Mouse (Mus musculus): ENCODE data around the gene Erf.

The Erf gene

DNA sequence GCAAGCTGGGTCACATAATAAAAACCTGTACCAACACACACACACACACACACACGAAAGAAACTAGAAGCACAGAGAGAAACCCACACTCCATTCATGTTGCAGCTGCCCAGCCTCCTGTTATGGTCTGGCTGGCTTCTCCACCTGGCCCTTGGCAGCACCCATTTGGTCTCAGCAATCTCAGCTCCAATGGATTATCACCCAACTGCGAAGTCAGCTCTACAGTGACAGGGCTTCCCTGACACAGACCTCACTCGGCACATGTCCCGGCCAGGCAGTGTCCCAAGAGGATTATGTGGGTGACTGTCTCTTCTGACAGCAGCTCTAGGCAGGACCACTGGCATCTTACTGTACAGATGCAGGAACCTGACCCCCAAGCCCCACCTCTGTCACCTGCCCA is 40.1 kb downstream of the Erf start:
- no peak for DNase-seq (ENCODE audit: low spot score in 2 of 2)

DNA sequence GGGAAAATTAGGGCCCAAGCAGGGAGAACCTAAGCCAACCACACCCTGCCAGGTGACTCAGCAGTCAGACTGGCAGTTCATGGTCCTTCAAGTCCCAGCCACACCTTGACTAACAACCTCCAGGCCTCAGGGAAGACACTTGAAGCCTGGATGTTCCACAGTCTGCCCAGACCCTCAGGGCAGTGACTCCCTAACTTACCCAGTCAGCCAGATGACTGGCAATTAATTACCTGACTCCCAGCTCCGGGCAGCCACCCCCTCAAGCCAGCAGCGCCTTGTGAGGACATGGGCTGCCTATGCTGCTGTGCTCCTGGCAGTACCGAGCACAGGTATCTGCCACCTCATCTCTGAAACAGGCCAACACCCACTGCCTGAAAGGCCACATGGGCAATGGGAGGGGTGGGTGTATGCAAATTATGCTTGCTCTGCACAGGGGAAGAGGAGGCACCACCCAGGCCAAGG is 41.4 kb downstream of the Erf start:
- DNase-seq (ENCODE audit: low spot score in 2 of 2), result peak; percentile 77 to 78

DNA sequence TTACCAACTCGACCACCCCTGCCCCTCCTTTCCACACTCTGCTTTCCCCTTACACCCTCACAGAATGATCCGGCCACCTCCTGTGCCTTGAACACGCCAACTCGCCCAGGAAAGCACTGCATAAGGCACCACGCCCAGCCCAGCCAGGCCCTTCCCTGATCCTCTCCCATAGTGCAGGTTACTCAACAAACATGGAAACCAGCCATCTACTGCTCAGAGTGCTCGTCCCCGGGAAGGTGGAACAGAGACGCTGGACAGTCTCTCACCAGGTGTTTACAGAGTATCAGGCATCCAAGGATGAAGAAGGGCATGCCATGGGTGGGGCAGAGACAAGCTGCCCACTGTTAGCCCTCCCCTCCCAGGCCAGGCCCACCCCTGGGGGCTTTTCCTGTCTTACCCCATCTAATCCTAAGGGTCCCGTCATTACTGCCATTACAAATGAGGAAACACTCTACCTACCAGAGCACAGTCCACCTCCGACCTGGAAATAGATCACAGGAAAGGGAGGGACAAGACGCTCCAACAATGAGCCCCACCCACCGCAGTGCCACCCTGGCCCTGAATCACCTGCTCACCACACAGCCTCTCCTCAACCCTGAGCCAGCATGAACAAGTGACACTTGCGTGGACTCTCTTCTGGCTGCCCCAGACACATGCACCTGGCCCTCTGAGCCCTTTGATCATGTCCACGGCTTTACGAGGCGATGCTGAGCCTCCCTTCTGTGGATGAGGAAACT is 44.3 kb downstream of the Erf start:
- DNase-seq (ENCODE audit: low spot score in 2 of 2), result peak in 1 of 2 experiments; percentile 27

DNA sequence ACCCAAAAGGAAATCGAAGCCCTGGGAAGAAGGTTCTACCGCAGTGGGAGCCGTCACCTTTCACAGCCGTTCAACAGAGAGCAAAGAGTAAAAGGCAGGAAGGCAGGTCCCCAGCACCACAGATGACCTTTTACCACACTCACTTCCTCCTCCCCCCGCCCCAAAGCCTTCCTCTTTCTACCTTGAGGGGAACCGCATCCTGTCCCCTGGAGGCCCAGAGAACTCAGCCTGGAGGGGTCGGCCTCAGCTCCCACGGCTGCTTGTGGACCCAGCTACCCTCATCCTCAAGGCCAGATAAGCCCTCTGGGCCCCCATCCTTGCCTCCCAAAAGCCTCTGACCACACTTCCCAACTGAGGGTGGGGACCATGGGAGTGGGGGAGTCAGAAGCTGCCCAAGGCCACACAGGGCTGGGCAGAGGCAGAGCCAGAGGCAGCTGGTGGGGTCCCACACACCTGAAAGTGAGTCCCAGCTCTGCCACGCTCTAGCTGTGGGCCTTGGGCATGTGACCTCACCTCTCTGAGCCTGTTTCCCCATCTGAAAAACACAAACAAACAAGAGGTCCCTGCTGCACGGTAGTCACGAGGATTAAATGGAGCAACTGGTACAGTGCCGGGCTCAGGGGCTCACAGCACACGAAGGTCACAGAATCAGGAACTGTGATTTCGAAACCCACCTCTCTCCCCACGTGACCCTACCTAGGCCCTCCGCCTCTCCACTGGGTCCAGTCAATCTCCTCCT is 45.0 kb downstream of the Erf start:
- DNase-seq (ENCODE audit: low spot score in 2 of 2), result peak; percentile 82 to 88

DNA sequence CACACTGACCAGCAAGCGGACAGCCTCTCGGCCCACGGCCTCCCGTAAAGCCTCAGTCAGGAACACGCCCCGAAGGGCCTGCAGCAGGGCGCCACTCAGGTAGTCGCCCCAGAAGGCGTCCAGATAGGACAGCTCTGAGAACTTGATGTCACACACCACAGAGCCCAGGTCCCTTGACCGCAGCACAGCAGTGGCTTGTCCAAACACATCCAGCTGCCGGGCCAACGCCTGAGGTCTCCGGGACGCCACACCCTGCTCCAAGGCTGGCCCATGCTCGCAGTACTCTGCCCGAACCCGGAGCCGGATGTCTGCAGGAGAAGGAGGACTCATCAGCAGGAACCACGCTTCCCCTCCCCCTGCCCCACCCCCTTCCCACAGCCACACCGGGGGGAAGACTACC is 46.9 kb downstream of the Erf start:
- no peak for DNase-seq (ENCODE audit: low spot score in 2 of 2)

DNA sequence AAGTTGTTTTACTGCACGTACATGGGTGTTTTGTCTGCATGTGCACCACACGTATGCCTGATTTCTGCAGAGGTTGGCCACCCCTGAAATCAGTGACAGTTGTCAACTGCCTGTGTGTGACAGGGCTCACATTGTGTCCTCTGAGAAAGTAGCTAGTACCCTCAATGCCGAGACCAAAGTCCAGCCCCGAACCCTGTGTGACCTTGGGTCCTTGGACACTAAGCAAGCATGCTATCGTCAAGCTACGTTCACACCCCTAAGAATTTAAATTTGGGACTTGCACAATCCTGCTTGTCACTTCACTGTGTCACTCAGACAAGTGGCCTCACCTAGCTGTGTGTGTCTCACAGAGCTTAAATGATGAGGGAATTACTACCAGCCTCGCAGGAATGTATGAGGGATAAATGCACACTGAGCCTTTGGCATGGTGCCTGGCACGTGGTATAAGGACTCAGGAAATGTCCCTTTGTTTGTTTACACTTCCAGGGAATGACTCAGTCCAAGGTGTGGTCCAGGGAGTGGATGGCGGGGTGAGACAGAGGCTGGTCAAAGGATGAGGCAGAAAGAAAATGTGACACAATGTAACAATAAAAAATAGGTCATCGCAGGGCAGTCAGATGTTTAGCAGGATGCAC is 53.1 kb downstream of the Erf start:
- DNase-seq (ENCODE audit: low spot score in 2 of 2), result no peak

- no peak for DNase-seq (ENCODE audit: low spot score in 2 of 2)
These were observed 54.5 kb downstream of the Erf start for GRCm38 (mm10) chr7:25196107-25196506.

DNA sequence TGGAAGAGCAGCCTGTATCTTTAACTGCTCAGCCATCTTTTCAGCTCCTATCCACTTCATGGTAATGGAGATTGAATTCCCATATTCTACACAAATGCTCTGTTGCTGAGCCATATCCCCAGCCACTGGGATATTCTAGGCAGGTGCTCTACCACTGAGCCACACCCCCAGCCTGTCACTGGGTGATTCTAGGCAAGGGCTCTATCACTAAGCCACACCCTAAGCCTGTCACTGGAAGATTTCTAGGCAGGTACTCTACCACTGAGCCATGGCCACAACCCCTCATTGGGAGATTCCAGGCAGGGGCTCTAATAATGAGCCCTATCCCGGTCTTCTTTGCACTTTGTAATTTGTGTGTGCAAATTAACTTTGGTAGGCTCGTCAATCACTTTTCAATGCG is 55.4 kb downstream of the Erf start:
- no peak for DNase-seq (ENCODE audit: low spot score in 2 of 2)
